Mouse (Mus musculus) midbrain, embryonic 16.5 days (tissue): ENCODE data around the gene Tns3. TPM values are rescaled to one million over a fixed set of nuclear protein-coding genes. Genes with fewer than 3 reads are reported as not detected.

Experiments used
- ATAC-seq: fragments of 200-750 bp; cut with Nextera tagmentation; 2 replicates; pipeline ENCODE4 v1.8.0; 2017; ENCODE audit warnings: moderate TSS enrichment
- H3K27ac ChIP-seq: fragments of 300-500 bp; sonication (generic); 2 replicates; pipeline ENCODE4 v1.5.1; 2014; ENCODE audit warnings: mild to moderate bottlenecking, low read length, mixed read lengths
- H3K27me3 ChIP-seq: fragments of 300-500 bp; sonication (generic); 2 replicates; pipeline ENCODE4 v1.6.1; 2014; ENCODE audit warnings: low read depth, low read length, mixed read lengths; ENCODE audit not compliant: control insufficient read depth, insufficient read depth
- H3K36me3 ChIP-seq: fragments of 300-500 bp; sonication (generic); 2 replicates; pipeline ENCODE4 v1.6.1; 2014; ENCODE audit warnings: mild to moderate bottlenecking, low read length, moderate library complexity, mixed read lengths; ENCODE audit not compliant: control insufficient read depth, insufficient read depth
- H3K4me1 ChIP-seq: fragments of 300-500 bp; sonication (generic); 2 replicates; pipeline ENCODE4 v1.6.1; 2014; ENCODE audit warnings: mild to moderate bottlenecking, low read length, mixed read lengths; ENCODE audit not compliant: control insufficient read depth, insufficient read depth
- H3K4me2 ChIP-seq: fragments of 300-500 bp; sonication (generic); 2 replicates; pipeline ENCODE4 v1.6.1; 2014; ENCODE audit warnings: mild to moderate bottlenecking, low read length, mixed read lengths
- H3K4me3 ChIP-seq: fragments of 300-500 bp; sonication (generic); 2 replicates; pipeline ENCODE4 v1.5.1; 2014; ENCODE audit warnings: low read depth, mild to moderate bottlenecking, low read length, moderate library complexity, mixed read lengths
- H3K9ac ChIP-seq: fragments of 300-500 bp; sonication (generic); 2 replicates; pipeline ENCODE4 v1.6.1; 2014; ENCODE audit warnings: low read depth, low read length, mixed read lengths
- H3K9me3 ChIP-seq: fragments of 300-500 bp; sonication (generic); replicated peaks from 2 replicates; pipeline ENCODE4 v1.6.1; 2014; ENCODE audit warnings: mild to moderate bottlenecking, low read length, mixed read lengths; ENCODE audit not compliant: control insufficient read depth, poor library complexity, severe bottlenecking
- WGBS: fragments of 180-500 bp; shearing (Covaris S2); extraction: QIAGEN DNeasy Blood & Tissue Kit; methylation state at CpG from one replicate; pipeline ENCODE4 v1.1.7; 2014; 5-methylcytosine and 5-hydroxymethylcytosine counted together
- polyA plus RNA-seq: library from polyadenylated mRNA; unstranded; fragments of >200 nt; fragmentation: Nextera tagmentation; extraction: Ambion mirVana; gene quantifications from 2 replicates; pipeline ENCODE4 v1.2.1, GENCODE M21; 2015

Gene Tns3
- polyA plus RNA-seq, 1 experiment from 2014 or later, result 5.3 TPM

- Histone ChIP-seq H3K9ac (no peak overlapping the region), H3K4me1 (no peaks in the 10 kb centered on the region), H3K4me2 (no peak overlapping the region), H3K9me3 (no peaks in the 10 kb centered on the region), H3K27ac (no peak overlapping the region), H3K27me3 (no peaks in the 10 kb centered on the region), H3K36me3 (no peaks in the 10 kb centered on the region), H3K4me3 (no peak overlapping the region)
- 95% methylated on average over 16 of the region's 16 CpGs for WGBS
- no peak for ATAC-seq
Observed at GRCm38 (mm10) chr11:8639726-8640125, 24.6 kb downstream of the Tns3 start.

GRCm38 (mm10) chr11:8639007-8639718 lies 25.2 kb downstream of the Tns3 start:
- no peaks in the 10 kb centered on the region for H3K36me3 ChIP-seq
- no peak for ATAC-seq
- no peak overlapping the region for H3K9ac ChIP-seq
- H3K4me3 ChIP-seq, result no peak overlapping the region
- 96% methylated on average over 6 of the region's 6 CpGs for WGBS
- H3K4me1 ChIP-seq, result no peaks in the 10 kb centered on the region
- H3K27me3 ChIP-seq, result no peaks in the 10 kb centered on the region
- H3K4me2 ChIP-seq, result no peak overlapping the region
- no peak overlapping the region for H3K27ac ChIP-seq
- no peaks in the 10 kb centered on the region for H3K9me3 ChIP-seq

GRCm38 (mm10) chr11:8637469-8638447 lies 26.6 kb downstream of the Tns3 start:
- no peaks in the 10 kb centered on the region for H3K36me3 ChIP-seq
- H3K27me3 ChIP-seq, result no peaks in the 10 kb centered on the region
- H3K4me3 ChIP-seq, result no peak overlapping the region
- ATAC-seq, result no peak
- no peaks in the 10 kb centered on the region for H3K9me3 ChIP-seq
- H3K27ac ChIP-seq, result no peak overlapping the region
- no peak overlapping the region for H3K4me2 ChIP-seq
- WGBS, result 81% methylated on average over 10 of the region's 10 CpGs
- H3K9ac ChIP-seq, result no peak overlapping the region
- H3K4me1 ChIP-seq, result no peaks in the 10 kb centered on the region

- 68% methylated on average over 1 of the region's 1 CpGs for WGBS
- no peak overlapping the region for H3K4me3 ChIP-seq
- no peaks in the 10 kb centered on the region for H3K9me3 ChIP-seq
- no peaks in the 10 kb centered on the region for H3K4me1 ChIP-seq
- no peaks in the 10 kb centered on the region for H3K36me3 ChIP-seq
- no peak overlapping the region for H3K27ac ChIP-seq
- H3K4me2 ChIP-seq, result no peak overlapping the region
- H3K9ac ChIP-seq, result no peak overlapping the region
- no peaks in the 10 kb centered on the region for H3K27me3 ChIP-seq
- no peak for ATAC-seq
Observed at GRCm38 (mm10) chr11:8636680-8637079, 27.7 kb downstream of the Tns3 start.

GRCm38 (mm10) chr11:8635778-8636177 lies 28.6 kb downstream of the Tns3 start:
- H3K4me1 ChIP-seq, result no peaks in the 10 kb centered on the region
- no peak overlapping the region for H3K9ac ChIP-seq
- H3K27me3 ChIP-seq, result no peaks in the 10 kb centered on the region
- no peak overlapping the region for H3K27ac ChIP-seq
- no peak overlapping the region for H3K4me3 ChIP-seq
- H3K9me3 ChIP-seq, result no peaks in the 10 kb centered on the region
- ATAC-seq, result no peak
- WGBS, result 84% methylated on average over 3 of the region's 3 CpGs
- no peaks in the 10 kb centered on the region for H3K36me3 ChIP-seq
- no peak overlapping the region for H3K4me2 ChIP-seq

- 72% methylated on average over 7 of the region's 7 CpGs for WGBS
- Histone ChIP-seq H3K4me1 (no peaks in the 10 kb centered on the region), H3K4me3 (no peak overlapping the region), H3K27me3 (no peaks in the 10 kb centered on the region), H3K9ac (no peak overlapping the region), H3K27ac (no peak overlapping the region), H3K36me3 (no peaks in the 10 kb centered on the region), H3K4me2 (no peak overlapping the region), H3K9me3 (no peaks in the 10 kb centered on the region)
- ATAC-seq, result no peak
Observed at GRCm38 (mm10) chr11:8634728-8635410, 29.5 kb downstream of the Tns3 start.

GRCm38 (mm10) chr11:8632163-8632562 lies 32.2 kb downstream of the Tns3 start:
- 79% methylated on average over 5 of the region's 5 CpGs for WGBS
- H3K9ac ChIP-seq, result no peak overlapping the region
- no peaks in the 10 kb centered on the region for H3K36me3 ChIP-seq
- no peaks in the 10 kb centered on the region for H3K4me1 ChIP-seq
- ATAC-seq, result no peak
- no peak overlapping the region for H3K27ac ChIP-seq
- no peak overlapping the region for H3K4me3 ChIP-seq
- no peaks in the 10 kb centered on the region for H3K9me3 ChIP-seq
- no peak overlapping the region for H3K4me2 ChIP-seq
- H3K27me3 ChIP-seq, result no peaks in the 10 kb centered on the region

GRCm38 (mm10) chr11:8629862-8630390 lies 34.4 kb downstream of the Tns3 start:
- 85% methylated on average over 8 of the region's 8 CpGs for WGBS
- H3K4me1 ChIP-seq, result no peaks in the 10 kb centered on the region
- no peaks in the 10 kb centered on the region for H3K36me3 ChIP-seq
- no peaks in the 10 kb centered on the region for H3K27me3 ChIP-seq
- no peak for ATAC-seq
- H3K9me3 ChIP-seq, result no peaks in the 10 kb centered on the region
- H3K4me2 ChIP-seq, result no peak overlapping the region
- H3K4me3 ChIP-seq, result no peak overlapping the region
- H3K27ac ChIP-seq, result no peak overlapping the region
- H3K9ac ChIP-seq, result no peak overlapping the region
